Mouse (Mus musculus) midbrain, embryonic 13.5 days (tissue): ENCODE results near the gene Hist1h2ap. TPM values are rescaled to one million over a fixed set of nuclear protein-coding genes. Genes with fewer than 3 reads are reported as not detected.

Experiments
- microRNA-seq: library from miRNA; unstranded; fragments of <30 nt; microRNA quantifications from one replicate; pipeline ENCODE4, GENCODE M21; 2016
- polyA plus RNA-seq: library from polyadenylated mRNA; unstranded; fragments of >200 nt; fragmentation: Nextera tagmentation; extraction: Ambion mirVana; gene quantifications from 2 replicates; pipeline ENCODE4 v1.2.1, GENCODE M21; 2015

Hist1h2ap gene
- polyA plus RNA-seq, 1 experiment from 2014 or later = 1,932 TPM

Small RNAs within 50 kb of the gene (microRNA-seq; reads per million reads assigned to microRNA genes)
- gene Gm19658 = not detected
- gene Gm44346 = not detected
- gene Gm44466 = not detected

Other genes with a start within 250 kb of the Hist1h2ap start
- not detected in 2 replicates for gene Olfr1362, start 219.5 kb downstream of the Hist1h2ap start, polyA plus RNA-seq
- gene Olfr11, start 191.0 kb downstream of the Hist1h2ap start, polyA plus RNA-seq = 0.05 TPM in 1 of 2 replicates, not detected in the other
- gene Olfr1361, start 170.1 kb downstream of the Hist1h2ap start, polyA plus RNA-seq = not detected in 2 replicates
- gene Olfr1360, start 156.1 kb downstream of the Hist1h2ap start, polyA plus RNA-seq = not detected in 2 replicates
- not detected in 2 replicates for gene Olfr1359, start 135.4 kb downstream of the Hist1h2ap start, polyA plus RNA-seq
- 1.8 TPM in 1 of 2 replicates, not detected in the other for gene Hist1h2bl, start 117.4 kb downstream of the Hist1h2ap start, polyA plus RNA-seq
- 12.9 and 37.4 TPM in 2 replicates for gene Hist1h2ai, start 117.1 kb downstream of the Hist1h2ap start, polyA plus RNA-seq
- gene Hist1h3h, start 115.8 kb downstream of the Hist1h2ap start, polyA plus RNA-seq = 10.8 and 11.5 TPM in 2 replicates
- 3.7 and 4.2 TPM in 2 replicates for gene Hist1h2bm, start 111.5 kb downstream of the Hist1h2ap start, polyA plus RNA-seq
- 0.82 and 1.0 TPM in 2 replicates for gene Hist1h4j, start 98.4 kb downstream of the Hist1h2ap start, polyA plus RNA-seq
- 1.1 and 3.0 TPM in 2 replicates for gene Hist1h4k, start 83.0 kb downstream of the Hist1h2ap start, polyA plus RNA-seq
- 22.2 and 26.2 TPM in 2 replicates for gene Hist1h2ak, start 79.7 kb downstream of the Hist1h2ap start, polyA plus RNA-seq
- gene Hist1h2bn, start 79.4 kb downstream of the Hist1h2ap start, polyA plus RNA-seq = 2.5 and 6.7 TPM in 2 replicates
- gene Hist1h1b, start 52.9 kb downstream of the Hist1h2ap start, polyA plus RNA-seq = 11.8 and 15.6 TPM in 2 replicates
- 79.2 and 91.2 TPM in 2 replicates for gene Hist1h3i, start 50.1 kb downstream of the Hist1h2ap start, polyA plus RNA-seq
- 8.5 TPM in 1 of 2 replicates, not detected in the other for gene Hist1h2an, start 46.3 kb downstream of the Hist1h2ap start, polyA plus RNA-seq
- 0.66 and 1.7 TPM in 2 replicates for gene Hist1h2bp, start 46.0 kb downstream of the Hist1h2ap start, polyA plus RNA-seq
- gene Hist1h2bq, start 23.3 kb downstream of the Hist1h2ap start, polyA plus RNA-seq = 11.1 and 13.1 TPM in 2 replicates
- gene Hist1h2ao, start 23.0 kb downstream of the Hist1h2ap start, polyA plus RNA-seq = not detected in 2 replicates
- gene Hist1h4m, start 21.8 kb downstream of the Hist1h2ap start, polyA plus RNA-seq = not detected in 2 replicates
- 11.0 and 11.2 TPM in 2 replicates for gene Hist1h4n, start 1.3 kb downstream of the Hist1h2ap start, polyA plus RNA-seq
- 11.3 and 12.2 TPM in 2 replicates for gene Hist1h2br, start 236 bp upstream of the Hist1h2ap start, polyA plus RNA-seq
- 20.5 and 22.3 TPM in 2 replicates for gene Zfp184, start 111.6 kb upstream of the Hist1h2ap start, polyA plus RNA-seq
- not detected in 2 replicates for gene Pom121l2, start 147.7 kb upstream of the Hist1h2ap start, polyA plus RNA-seq
- gene Prss16, start 176.2 kb upstream of the Hist1h2ap start, polyA plus RNA-seq = not detected in 2 replicates
- 6.2 TPM in 1 of 2 replicates, not detected in the other for gene Hist1h2ah, start 202.1 kb upstream of the Hist1h2ap start, polyA plus RNA-seq
- gene Hist1h2bk, start 202.4 kb upstream of the Hist1h2ap start, polyA plus RNA-seq = 4.0 and 5.5 TPM in 2 replicates
- gene Hist1h4i, start 207.9 kb upstream of the Hist1h2ap start, polyA plus RNA-seq = 18.1 and 20.1 TPM in 2 replicates
- gene Hist1h2ag, start 209.4 kb upstream of the Hist1h2ap start, polyA plus RNA-seq = 17.7 and 21.2 TPM in 2 replicates
- 7.6 and 8.3 TPM in 2 replicates for gene Hist1h2bj, start 209.7 kb upstream of the Hist1h2ap start, polyA plus RNA-seq